Mouse (Mus musculus) small intestine, adult 2 months (tissue): ENCODE results near the gene Sept11.

Source experiments
- CTCF ChIP-seq: fragments of 200-500 bp; IDR thresholded peaks from 2 replicates; pipeline ENCODE4 v1.5.1; 2012; ENCODE audit warnings: low read depth, mild to moderate bottlenecking, control low read depth, inconsistent platforms, low read length, moderate library complexity, mixed read lengths; ENCODE audit not compliant: insufficient replicate concordance, insufficient read length; ENCODE audit errors: extremely low read depth
- POLR2A ChIP-seq: fragments of 200-500 bp; IDR thresholded peaks from 2 replicates; pipeline ENCODE4 v1.6.1; 2012; ENCODE audit warnings: low read depth, mild to moderate bottlenecking, control low read depth, inconsistent platforms, low read length, moderate library complexity

- TF ChIP-seq CTCF (no peak), POLR2A (no peak)
Measured at GRCm38 (mm10) chr5:93098219-93098618, 5.0 kb downstream of the Sept11 start.
